Mouse (Mus musculus) cerebellum, postnatal 25 days (tissue): ENCODE results near the gene Ncor2.

Experiments
- DNase-seq, 2 experiments: peaks; one replicate each; pipeline ENCODE4 v3.0.0; 2021; ENCODE audit warnings: mixed read lengths in 2 of 2

Gene Ncor2

GRCm38 (mm10) chr5:125143114-125143872, 35.7 kb downstream of the Ncor2 start:
- DNase-seq: peak; percentile 51 to 61

GRCm38 (mm10) chr5:125141916-125142315, 37.1 kb downstream of the Ncor2 start:
- no peak for DNase-seq

- no peak for DNase-seq
Observed at GRCm38 (mm10) chr5:125141525-125141880, 37.5 kb downstream of the Ncor2 start.

- DNase-seq: peak; percentile 99 to 100
Observed at GRCm38 (mm10) chr5:125140832-125141524, 38.0 kb downstream of the Ncor2 start.

- DNase-seq: peak; percentile 93 to 96
Observed at GRCm38 (mm10) chr5:125140151-125140699, 38.8 kb downstream of the Ncor2 start.

GRCm38 (mm10) chr5:125139669-125140068, 39.4 kb downstream of the Ncor2 start:
- no peak for DNase-seq

- DNase-seq: no peak
Observed at GRCm38 (mm10) chr5:125138841-125139430, 40.1 kb downstream of the Ncor2 start.

- no peak for DNase-seq
Observed at GRCm38 (mm10) chr5:125137672-125138285, 41.2 kb downstream of the Ncor2 start.

- DNase-seq: no peak
Observed at GRCm38 (mm10) chr5:125136996-125137671, 41.9 kb downstream of the Ncor2 start.

GRCm38 (mm10) chr5:125136296-125136995, 42.6 kb downstream of the Ncor2 start:
- DNase-seq: no peak

- peak in 1 of 2 experiments; percentile 65 for DNase-seq
Observed at GRCm38 (mm10) chr5:125134795-125135468, 44.1 kb downstream of the Ncor2 start.

GRCm38 (mm10) chr5:125134391-125134790, 44.6 kb downstream of the Ncor2 start:
- DNase-seq: peak in 1 of 2 experiments; percentile 64

GRCm38 (mm10) chr5:125133651-125134050, 45.4 kb downstream of the Ncor2 start:
- peak in 1 of 2 experiments; percentile 65 for DNase-seq

- DNase-seq: no peak
Observed at GRCm38 (mm10) chr5:125132566-125133260, 46.3 kb downstream of the Ncor2 start.

GRCm38 (mm10) chr5:125132069-125132468, 47.0 kb downstream of the Ncor2 start:
- DNase-seq: no peak

- DNase-seq: no peak
Observed at GRCm38 (mm10) chr5:125130406-125130805, 48.6 kb downstream of the Ncor2 start.

- DNase-seq: peak; percentile 84 to 87
Observed at GRCm38 (mm10) chr5:125128939-125129385, 50.1 kb downstream of the Ncor2 start.

- DNase-seq: no peak
Observed at GRCm38 (mm10) chr5:125127920-125128319, 51.1 kb downstream of the Ncor2 start.

GRCm38 (mm10) chr5:125127426-125127825, 51.6 kb downstream of the Ncor2 start:
- peak in 1 of 2 experiments; percentile 31 for DNase-seq

GRCm38 (mm10) chr5:125125966-125126464, 53.0 kb downstream of the Ncor2 start:
- peak in 1 of 2 experiments; percentile 40 for DNase-seq
